Mouse (Mus musculus) MEL (cell line): ENCODE results near the gene S1pr4. TPM values are rescaled to one million over a fixed set of nuclear protein-coding genes. Genes with fewer than 3 reads are reported as not detected.
A peak's percentile ranks its signal among the peaks of the same experiment; 100 is the strongest.

Experiments used
- DNase-seq: peaks from one replicate; pipeline ENCODE4 v3.0.0; 2011; ENCODE audit warnings: low read depth, low spot score
- H3K27ac ChIP-seq: 2 replicates; pipeline ENCODE4 v1.5.1; 2012; ENCODE audit warnings: low read depth, mild to moderate bottlenecking, control low read depth, low read length, moderate library complexity; ENCODE audit not compliant: control insufficient read depth
- H3K27me3 ChIP-seq, 2 experiments: fragments of 150-350 bp in 1 of 2; sonication (generic) in 1 of 2; 2 replicates each; pipeline ENCODE4 v1.6.1; 2012; ENCODE audit warnings: low read length in 2 of 2, mild to moderate bottlenecking in 2 of 2, improper control_type of control experiment in 1 of 2, moderate library complexity in 1 of 2; ENCODE audit not compliant: insufficient read depth in 2 of 2, control insufficient read depth in 1 of 2
- H3K36me3 ChIP-seq, 2 experiments: 2 replicates each; pipeline ENCODE4 v1.6.1; 2012 to 2014; ENCODE audit warnings: low read length in 2 of 2, improper control_type of control experiment in 1 of 2, inconsistent platforms in 1 of 2, mild to moderate bottlenecking in 1 of 2; ENCODE audit not compliant: insufficient read depth in 2 of 2, control insufficient read depth in 1 of 2
- H3K4me1 ChIP-seq, 2 experiments: fragments of 150-350 bp in 1 of 2; sonication (generic) in 1 of 2; 2 replicates each; pipeline ENCODE4 v1.6.1; 2012; ENCODE audit warnings: low read length in 2 of 2, improper control_type of control experiment in 1 of 2, mild to moderate bottlenecking in 1 of 2; ENCODE audit not compliant: insufficient read depth in 2 of 2, control insufficient read depth in 1 of 2
- H3K4me3 ChIP-seq, 2 experiments: fragments of 150-350 bp in 1 of 2; sonication (generic) in 1 of 2; 2 replicates each; pipeline ENCODE4 v1.5.1; 2012; ENCODE audit warnings: low read depth in 2 of 2, low read length in 2 of 2, mild to moderate bottlenecking in 2 of 2, moderate library complexity in 2 of 2, control low read depth in 1 of 2, improper control_type of control experiment in 1 of 2; ENCODE audit not compliant: control insufficient read depth in 1 of 2, insufficient read depth in 1 of 2
- H3K79me2 ChIP-seq: 2 replicates; pipeline ENCODE4 v1.6.1; 2012; ENCODE audit warnings: mild to moderate bottlenecking, low read length, moderate library complexity; ENCODE audit not compliant: control insufficient read depth, poor library complexity, insufficient read depth
- H3K9ac ChIP-seq: 2 replicates; pipeline ENCODE4 v1.6.1; 2012; ENCODE audit warnings: low read depth, mild to moderate bottlenecking, control low read depth, low read length, moderate library complexity; ENCODE audit not compliant: control insufficient read depth, poor library complexity, severe bottlenecking
- H3K9me3 ChIP-seq: fragments of 150-350 bp; sonication (generic); replicated peaks from 2 replicates; pipeline ENCODE4 v1.6.1; 2012; ENCODE audit warnings: mild to moderate bottlenecking, low read length, improper control_type of control experiment, moderate library complexity; ENCODE audit not compliant: insufficient read depth
- BHLHE40 ChIP-seq: IDR thresholded peaks from 2 replicates; pipeline ENCODE4 v1.6.1; 2012; ENCODE audit warnings: low read depth, mild to moderate bottlenecking, inconsistent platforms, low read length, improper control_type of control experiment, borderline replicate concordance
- CTCF ChIP-seq, 3 experiments: IDR thresholded peaks in 2 of 3; conservative IDR thresholded peaks in 1 of 3; 2 replicates each; pipeline ENCODE4 v1.5.1; 2011 to 2012; ENCODE audit warnings: low read length in 3 of 3, low read depth in 2 of 3, mild to moderate bottlenecking in 2 of 3, improper control_type of control experiment in 1 of 3, inconsistent platforms in 1 of 3, mixed read lengths in 1 of 3, moderate library complexity in 1 of 3; ENCODE audit not compliant: control insufficient read depth in 1 of 3, insufficient read depth in 1 of 3, poor library complexity in 1 of 3, severe bottlenecking in 1 of 3
- E2F4 ChIP-seq: IDR thresholded peaks from 2 replicates; pipeline ENCODE4 v1.6.1; 2011; ENCODE audit warnings: low read depth, low read length, improper control_type of control experiment, borderline replicate concordance
- ELF1 ChIP-seq: IDR thresholded peaks from 2 replicates; pipeline ENCODE4 v1.6.1; 2014; ENCODE audit warnings: low read depth, mild to moderate bottlenecking, inconsistent platforms, low read length, improper control_type of control experiment, moderate library complexity
- ETS1 ChIP-seq: IDR thresholded peaks from 2 replicates; pipeline ENCODE4 v1.6.1; 2012; ENCODE audit warnings: low read depth, mild to moderate bottlenecking, inconsistent platforms, low read length, improper control_type of control experiment, moderate library complexity
- GABPA ChIP-seq: IDR thresholded peaks from 2 replicates; pipeline ENCODE4 v1.6.1; 2012; ENCODE audit warnings: low read depth, mild to moderate bottlenecking, inconsistent platforms, low read length, improper control_type of control experiment, moderate library complexity
- GATA1 ChIP-seq: IDR thresholded peaks from 2 replicates; pipeline ENCODE4 v1.6.1; 2011; ENCODE audit warnings: low read depth, low read length, improper control_type of control experiment
- HCFC1 ChIP-seq: IDR thresholded peaks from 2 replicates; pipeline ENCODE4 v1.6.1; 2012; ENCODE audit warnings: low read depth, mild to moderate bottlenecking, inconsistent platforms, low read length, improper control_type of control experiment, moderate library complexity
- MAZ ChIP-seq: IDR thresholded peaks from 2 replicates; pipeline ENCODE4 v1.6.1; 2012; ENCODE audit warnings: low read depth, mild to moderate bottlenecking, inconsistent platforms, low read length, improper control_type of control experiment
- MEF2A ChIP-seq: IDR thresholded peaks from 2 replicates; pipeline ENCODE4 v1.6.1; 2014; ENCODE audit warnings: low read depth, mild to moderate bottlenecking, inconsistent platforms, low read length, improper control_type of control experiment; ENCODE audit not compliant: poor library complexity, insufficient replicate concordance, severe bottlenecking; ENCODE audit errors: extremely low read depth
- MYB ChIP-seq: IDR thresholded peaks from 2 replicates; pipeline ENCODE4 v1.6.1; 2011; ENCODE audit warnings: mild to moderate bottlenecking, low read depth, low read length, improper control_type of control experiment
- NELFE ChIP-seq: IDR thresholded peaks from 2 replicates; pipeline ENCODE4 v1.6.1; 2011; ENCODE audit warnings: low read depth, low read length, improper control_type of control experiment
- POLR2AphosphoS2 ChIP-seq: IDR thresholded peaks from 2 replicates; pipeline ENCODE4 v1.6.1; 2011; ENCODE audit warnings: low read length, improper control_type of control experiment
- POLR2AphosphoS5 ChIP-seq: IDR thresholded peaks from 2 replicates; pipeline ENCODE4 v1.6.1; 2012; ENCODE audit warnings: low read depth, borderline replicate concordance, mild to moderate bottlenecking, inconsistent platforms, low read length, moderate library complexity, mixed read lengths
- RAD21 ChIP-seq: IDR thresholded peaks from 2 replicates; pipeline ENCODE4 v1.6.1; 2011; ENCODE audit warnings: mild to moderate bottlenecking, low read depth, low read length, improper control_type of control experiment
- SMC3 ChIP-seq: IDR thresholded peaks from 2 replicates; pipeline ENCODE4 v1.6.1; 2011; ENCODE audit warnings: low read depth, low read length, improper control_type of control experiment
- TAL1 ChIP-seq: IDR thresholded peaks from 2 replicates; pipeline ENCODE4 v1.6.1; 2012; ENCODE audit warnings: mild to moderate bottlenecking, inconsistent platforms, low read length, moderate library complexity, mixed read lengths
- TBP ChIP-seq: IDR thresholded peaks from 2 replicates; pipeline ENCODE4 v1.8.0; 2011; ENCODE audit warnings: low read depth, low read length, improper control_type of control experiment
- UBTF ChIP-seq: IDR thresholded peaks from 2 replicates; pipeline ENCODE4 v1.6.1; 2012; ENCODE audit warnings: low read depth, mild to moderate bottlenecking, inconsistent platforms, low read length, improper control_type of control experiment, moderate library complexity, borderline replicate concordance; ENCODE audit not compliant: insufficient read depth
- ZC3H11A ChIP-seq: IDR thresholded peaks from 2 replicates; pipeline ENCODE4 v1.6.1; 2012; ENCODE audit warnings: low read depth, mild to moderate bottlenecking, inconsistent platforms, low read length, improper control_type of control experiment
- ZNF384 ChIP-seq: IDR thresholded peaks from 2 replicates; pipeline ENCODE4 v1.6.1; 2012; ENCODE audit warnings: low read depth, mild to moderate bottlenecking, inconsistent platforms, low read length, improper control_type of control experiment
- polyA plus RNA-seq, 2 experiments: library from polyadenylated mRNA; stranded (reverse) in 1 of 2; unstranded in 1 of 2; fragments of >175 nt in 1 of 2; fragments of >200 nt in 1 of 2; gene quantifications; 2 replicates each; pipeline versions ENCODE4 v1.2.1 to v1.2.4; 2012; ENCODE audit warnings: low replicate concordance in 2 of 2, low read depth in 1 of 2; ENCODE audit not compliant: insufficient read length in 2 of 2, insufficient read depth in 1 of 2, missing spikeins in 1 of 2
- total RNA-seq: library from RNA; depleted of rRNA; stranded (reverse); fragments of 300-350 nt; gene quantifications from 2 replicates; pipeline ENCODE4 v1.2.3, GENCODE M21; 2012

S1pr4 gene
- total and polyA plus RNA-seq, 3 experiments: 1.6 to 2.1 TPM; not detected in 1

GRCm38 (mm10) chr10:81505016-81505664 lies 5.2 kb upstream of the S1pr4 start:
- TF ChIP-seq MEF2A (no peak), NELFE (no peak), TAL1 (no peak), RAD21 (no peak), HCFC1 (no peak), CTCF (IDR thresholded peaks at IDR 0.05 in 2 of 3, conservative IDR thresholded peaks at IDR 0.05 in 1 of 3; ENCODE audit: control insufficient read depth in 1 of 3, insufficient read depth in 1 of 3, low read depth in 2 of 3, low read length in 3 of 3, poor library complexity in 1 of 3, severe bottlenecking in 1 of 3) (no peak)
- Histone ChIP-seq H3K27ac (no peak overlapping the region), H3K9ac (no peak overlapping the region), H3K27me3 (no peaks in the 10 kb centered on the region), H3K36me3 (no peaks in the 10 kb centered on the region; a peak in 1 of 4 replicates), H3K4me3 (no peak overlapping the region), H3K79me2 (no peaks in the 10 kb centered on the region), H3K4me1 (no peaks in the 10 kb centered on the region), H3K9me3 (no peaks in the 10 kb centered on the region)
- no peak for DNase-seq

DNA sequence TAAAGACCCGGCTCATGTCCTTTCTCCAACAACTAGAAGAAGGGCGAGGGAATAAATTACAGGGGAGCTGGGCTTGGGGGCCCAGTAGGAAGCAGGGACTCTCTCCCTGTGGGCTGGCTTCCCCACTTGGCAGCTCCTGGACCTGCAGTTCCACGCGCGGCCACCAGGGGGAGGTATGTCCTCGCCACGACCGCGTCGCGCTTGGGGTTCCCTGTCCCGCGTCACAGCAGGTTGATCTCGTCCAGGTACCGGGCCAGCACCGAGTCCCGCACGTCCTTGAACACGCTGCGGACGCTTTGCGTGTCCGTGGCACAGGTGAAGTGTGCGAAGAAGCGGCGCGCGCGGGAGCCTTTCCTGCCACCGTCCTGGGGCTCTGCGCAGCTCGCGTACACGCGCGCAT lies 2.7 kb upstream of the S1pr4 start:
- no peak for TF ChIP-seq MAZ
- TF ChIP-seq RAD21: peak; percentile 36
- peak; percentile 19; the same call in 1 of the 2 replicates for TF ChIP-seq ZC3H11A
- TF ChIP-seq POLR2AphosphoS5: no peak
- peak; percentile 67 for TF ChIP-seq SMC3
- peak; percentile 70 to 88 (median 78) for TF ChIP-seq CTCF (IDR thresholded peaks at IDR 0.05 in 2 of 3, conservative IDR thresholded peaks at IDR 0.05 in 1 of 3; ENCODE audit: control insufficient read depth in 1 of 3, insufficient read depth in 1 of 3, low read depth in 2 of 3, low read length in 3 of 3, poor library complexity in 1 of 3, severe bottlenecking in 1 of 3)
- H3K27me3 ChIP-seq: no peaks in the 10 kb centered on the region
- DNase-seq: peak; percentile 55
- H3K27ac ChIP-seq: no peak overlapping the region
- H3K36me3 ChIP-seq: peaks cover 0 to 7% of the 10 kb centered on the region in 2 experiments; a peak in 3 of 4 replicates
- H3K79me2 ChIP-seq: no peaks in the 10 kb centered on the region
- no peak overlapping the region for H3K4me3 ChIP-seq
- peaks cover 0 to 20% of the 10 kb centered on the region in 2 experiments; a peak in 3 of 4 replicates for H3K4me1 ChIP-seq
- no peak overlapping the region for H3K9ac ChIP-seq
- no peaks in the 10 kb centered on the region for H3K9me3 ChIP-seq

- H3K4me3 ChIP-seq: no peak overlapping the region
- H3K27ac ChIP-seq: no peak overlapping the region
- H3K9ac ChIP-seq: no peak overlapping the region
- TF ChIP-seq ZNF384 (no peak), ZC3H11A (no peak), BHLHE40 (no peak), ETS1 (no peak), MEF2A (no peak), UBTF (no peak), GABPA (no peak), POLR2AphosphoS2 (no peak), E2F4 (no peak), MYB (no peak), GATA1 (no peak), TBP (no peak), ELF1 (no peak), MAZ (no peak)
- DNase-seq: no peak
- H3K79me2 ChIP-seq: no peaks in the 10 kb centered on the region; the same call in 1 of the 2 replicates
- H3K27me3 ChIP-seq: no peaks in the 10 kb centered on the region
- H3K9me3 ChIP-seq: no peaks in the 10 kb centered on the region
- peaks cover 0 to 7% of the 10 kb centered on the region in 2 experiments; a peak in 3 of 4 replicates for H3K36me3 ChIP-seq
- peaks cover 0 to 20% of the 10 kb centered on the region in 2 experiments; a peak in 3 of 4 replicates for H3K4me1 ChIP-seq
Observed at GRCm38 (mm10) chr10:81501863-81502262, 1.9 kb upstream of the S1pr4 start.
